Mouse (Mus musculus): ENCODE measurements at regions not wholly inside any gene's neighbourhood (a gene's known extent, or its start where the extent isn't known, plus 50 kb on each side); places are given as distances from the start of the nearest gene placed in this dataset.
A peak's percentile ranks its signal among the peaks of the same experiment; 100 is the strongest.

DNA sequence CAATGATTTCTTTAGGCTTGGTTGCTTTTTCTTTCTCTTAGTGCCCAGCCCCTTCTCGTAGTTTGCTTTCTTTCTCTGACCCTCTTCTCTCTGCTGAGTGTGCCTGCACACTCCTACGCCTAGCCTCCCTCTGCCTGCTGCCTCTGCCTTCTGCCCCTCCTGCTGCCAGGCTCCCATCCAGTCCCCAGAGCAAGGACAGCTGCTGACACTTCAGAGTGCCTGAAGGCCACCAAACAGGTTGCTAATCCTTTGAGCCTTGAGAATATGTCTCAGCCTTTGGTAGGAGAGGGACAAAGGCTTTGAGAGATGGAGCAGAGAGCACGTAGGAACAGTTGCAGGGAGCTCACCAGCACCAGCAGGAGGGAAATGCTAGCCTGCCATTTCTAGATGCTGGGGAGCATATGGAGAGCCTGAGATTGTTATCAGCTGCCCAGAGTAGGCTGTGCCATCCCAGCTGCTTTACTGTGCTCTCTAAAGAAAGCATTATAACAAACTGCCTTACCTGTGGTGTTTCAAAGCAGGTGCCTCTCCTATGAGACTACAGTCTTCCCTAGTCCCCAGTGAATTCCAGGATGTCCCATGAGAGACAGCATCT, 103.0 kb upstream of the Arrdc4 start:
- DNase-seq = peak; percentile 55

DNA sequence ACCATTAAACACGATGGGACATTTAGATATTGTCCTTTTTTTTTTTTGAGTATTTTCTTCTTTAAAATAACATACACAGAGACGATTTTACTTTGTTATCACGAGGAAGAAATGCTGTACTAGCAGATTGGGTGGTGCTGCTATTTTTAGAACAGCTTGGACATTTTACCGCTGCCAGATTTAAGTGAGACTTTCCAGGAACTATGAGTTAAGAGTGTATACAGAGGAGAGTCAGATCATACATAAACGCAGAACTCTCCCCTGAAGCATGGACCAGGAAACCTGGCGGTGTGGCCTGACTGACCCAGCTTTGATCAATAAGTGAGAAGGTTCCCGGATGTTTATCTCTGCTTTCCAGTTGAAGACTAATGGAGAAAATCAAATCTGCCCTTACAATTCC, 95.6 kb upstream of the Arrdc4 start:
- DNase-seq = no peak

DNA sequence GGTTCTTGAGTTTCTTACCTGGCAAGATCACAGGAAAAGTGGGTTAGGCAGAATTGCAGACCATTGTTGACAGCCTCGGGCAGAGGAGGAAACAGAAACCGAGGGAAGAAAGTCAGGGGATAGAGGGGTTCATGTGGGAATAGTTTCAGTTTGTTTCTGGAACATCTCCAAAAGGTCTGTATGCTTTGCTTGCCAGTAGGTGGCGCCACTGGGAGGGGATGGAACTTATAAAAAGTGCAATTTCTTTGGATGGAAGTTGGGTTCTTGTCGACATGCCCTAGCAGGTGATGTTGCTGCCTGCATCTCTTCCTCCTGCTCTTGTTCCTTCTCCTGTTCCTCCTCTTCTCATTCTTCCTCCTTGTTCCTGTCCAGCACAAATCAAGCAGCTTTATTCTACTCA, 94.3 kb upstream of the Arrdc4 start:
- no peak for DNase-seq

DNA sequence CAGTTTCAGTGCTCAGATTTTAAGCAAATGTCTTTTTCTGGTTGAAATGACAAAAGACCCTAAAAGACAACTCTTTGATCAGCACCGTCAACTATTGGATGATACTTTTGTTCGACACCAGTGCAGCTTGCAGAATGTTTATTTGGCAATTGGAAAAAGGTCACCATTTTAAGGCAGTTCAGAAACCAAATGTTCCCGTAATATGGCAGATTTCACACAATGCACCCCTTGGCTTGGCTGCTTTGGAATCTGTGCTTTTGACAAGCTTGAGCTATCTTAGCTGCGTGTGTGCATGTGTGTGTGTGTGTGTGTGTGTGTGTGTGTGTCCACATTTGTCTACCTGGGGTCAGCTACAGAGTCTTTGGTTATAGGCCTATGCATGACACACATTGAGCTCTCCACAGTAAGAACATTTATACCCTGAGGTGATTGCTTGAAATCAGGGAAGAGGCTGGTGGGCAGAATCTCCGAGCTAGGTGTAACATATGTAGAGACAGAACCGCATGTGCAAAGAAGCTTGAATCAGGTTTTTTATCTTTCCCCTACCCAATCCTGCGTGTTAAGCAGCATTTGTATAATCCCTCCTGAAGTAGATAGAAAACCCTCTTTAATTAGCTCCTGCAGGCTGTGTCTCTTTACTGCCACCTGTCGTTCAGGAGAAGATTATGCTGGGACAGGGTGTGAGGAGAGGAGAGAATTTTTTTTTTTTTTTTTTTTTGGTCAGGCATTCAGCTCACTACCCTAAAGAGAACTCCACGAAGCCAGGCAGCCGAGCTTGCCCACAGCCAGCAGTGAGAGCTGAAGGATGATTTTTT, 85.1 kb upstream of the Arrdc4 start:
- no peak for DNase-seq

DNA sequence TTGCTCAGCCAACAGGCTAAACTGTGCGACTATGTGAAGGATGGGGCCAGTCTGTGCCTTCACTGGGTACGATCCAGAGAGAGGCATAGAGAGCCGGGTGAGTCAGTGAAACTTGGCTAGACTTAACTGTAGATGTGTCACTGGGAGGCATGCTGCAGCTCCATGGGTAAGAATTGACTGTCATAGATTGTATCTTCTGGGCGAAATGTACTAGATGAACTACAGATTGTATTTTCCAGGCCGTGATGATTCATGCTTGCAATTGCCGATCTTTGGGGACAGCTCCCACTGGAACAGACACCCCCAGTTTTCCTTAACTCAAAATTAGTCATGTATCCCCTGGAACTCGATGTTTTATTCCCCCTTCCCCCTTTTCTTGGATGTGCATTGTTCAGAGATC, 84.5 kb upstream of the Arrdc4 start:
- DNase-seq = no peak

DNA sequence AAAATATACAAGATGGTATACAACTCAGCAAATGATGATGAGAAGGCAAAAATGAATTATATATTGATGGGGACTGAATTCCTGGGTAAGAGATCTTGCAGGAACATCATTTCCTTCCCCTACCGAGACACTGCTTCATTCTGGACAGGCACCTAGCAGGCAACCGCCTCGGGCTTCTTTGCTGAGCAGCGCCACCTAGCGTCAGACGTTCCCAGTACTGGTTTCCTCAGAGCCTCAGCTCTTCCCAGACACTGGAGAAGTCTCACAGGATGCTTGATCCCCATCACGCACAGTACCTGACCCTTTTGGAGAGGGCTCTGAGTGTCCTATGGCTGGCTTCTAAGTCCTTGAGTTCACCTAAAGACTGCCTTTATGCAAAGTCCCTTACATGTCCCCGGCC, 80.8 kb upstream of the Arrdc4 start:
- peak; percentile 93 for DNase-seq

DNA sequence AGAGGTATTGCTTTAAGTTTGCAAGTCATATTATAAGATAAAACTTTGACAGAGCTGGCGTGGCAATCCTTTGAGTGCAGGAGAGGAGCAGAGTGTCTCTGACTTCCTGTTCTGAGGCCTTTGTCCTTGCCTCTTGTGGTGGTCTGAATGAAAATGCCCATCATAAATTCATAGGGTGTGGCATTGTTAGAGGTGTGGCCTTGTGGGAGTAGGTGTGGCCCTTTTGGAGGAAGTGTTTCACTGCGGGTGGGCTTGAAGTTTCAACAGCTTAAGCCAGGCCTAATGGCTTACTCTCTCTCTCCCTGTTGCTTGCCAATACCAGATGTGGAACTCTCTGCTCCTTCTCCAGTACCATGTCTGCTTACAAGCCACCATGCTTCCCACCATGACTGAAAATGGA, 75.4 kb upstream of the Arrdc4 start:
- peak; percentile 54 for DNase-seq

DNA sequence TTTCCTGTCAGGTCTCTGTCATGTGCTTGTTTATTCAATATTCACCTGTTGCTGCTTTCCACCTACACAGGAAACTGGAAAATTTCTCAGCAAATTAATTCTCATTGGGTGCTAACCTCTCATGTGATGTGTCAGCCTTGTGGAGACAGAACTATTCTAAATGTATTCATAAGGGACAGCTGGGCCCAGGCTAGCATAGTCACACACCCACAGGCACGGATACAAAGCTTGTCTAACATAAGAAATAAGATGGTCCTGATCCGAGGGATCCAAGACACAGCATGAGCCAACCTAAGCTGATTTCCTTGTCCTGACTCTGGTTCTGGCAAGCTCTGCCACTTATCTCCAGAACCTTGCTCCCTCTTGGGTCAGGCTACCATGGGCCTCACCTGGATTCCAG, 74.6 kb upstream of the Arrdc4 start:
- peak; percentile 50 for DNase-seq

DNA sequence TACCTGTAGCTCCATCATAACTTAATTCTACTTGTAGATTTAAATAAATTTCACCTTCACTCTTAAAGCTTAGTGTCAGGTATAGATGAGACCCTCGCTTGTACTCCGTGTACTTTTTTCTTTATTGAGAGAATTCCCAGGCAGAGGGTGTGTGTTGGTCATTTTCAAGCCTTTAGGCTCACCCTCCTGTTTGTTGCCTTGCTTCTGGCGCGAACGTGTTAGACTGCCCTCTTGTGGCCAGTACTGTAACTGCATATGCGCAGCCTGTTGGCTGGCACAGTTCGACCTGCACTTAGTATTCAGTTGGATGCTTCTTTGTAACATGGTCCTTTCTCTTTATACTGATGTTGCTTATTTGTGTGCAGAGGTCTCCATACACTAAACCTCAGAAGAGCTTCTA, 74.1 kb upstream of the Arrdc4 start:
- DNase-seq = peak; percentile 88

DNA sequence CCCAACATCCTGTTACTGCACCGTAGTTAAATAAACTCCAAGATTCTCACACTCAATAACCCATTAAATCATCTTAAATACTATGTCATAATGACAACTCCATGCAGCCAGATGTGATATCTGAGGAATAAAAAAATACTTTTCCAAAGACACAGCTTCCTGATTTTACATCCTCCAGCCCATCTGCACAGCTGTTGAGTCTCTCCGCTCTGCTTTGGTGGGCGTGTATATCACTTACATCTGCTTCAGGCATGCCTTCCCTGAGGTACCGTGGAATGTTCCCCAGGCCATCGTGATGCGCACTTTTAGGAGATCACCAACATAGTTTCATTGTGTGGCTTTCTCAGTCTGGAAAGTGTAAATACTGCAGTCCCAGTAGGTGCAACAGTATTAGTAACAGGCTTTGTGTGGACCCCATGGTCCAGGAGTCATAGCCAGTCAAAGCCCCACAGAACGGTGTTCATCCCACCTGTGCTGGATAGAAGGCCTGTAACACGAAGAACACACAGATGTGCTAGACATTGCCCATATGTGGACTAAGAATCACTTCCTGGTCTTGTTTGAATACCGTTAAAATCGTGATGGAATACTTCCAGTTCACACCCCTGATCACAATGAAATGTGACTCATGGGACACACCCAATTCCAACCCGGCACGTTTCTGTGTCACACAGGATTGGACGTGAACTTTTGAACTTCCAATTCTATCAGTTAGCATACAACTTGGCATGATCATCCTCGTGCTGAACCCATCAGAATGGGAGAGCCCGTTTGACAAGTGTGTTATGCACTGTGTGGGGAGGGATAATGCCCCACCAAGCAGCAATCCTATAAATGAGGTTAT, 66.0 kb upstream of the Arrdc4 start:
- DNase-seq = peak; percentile 41

DNA sequence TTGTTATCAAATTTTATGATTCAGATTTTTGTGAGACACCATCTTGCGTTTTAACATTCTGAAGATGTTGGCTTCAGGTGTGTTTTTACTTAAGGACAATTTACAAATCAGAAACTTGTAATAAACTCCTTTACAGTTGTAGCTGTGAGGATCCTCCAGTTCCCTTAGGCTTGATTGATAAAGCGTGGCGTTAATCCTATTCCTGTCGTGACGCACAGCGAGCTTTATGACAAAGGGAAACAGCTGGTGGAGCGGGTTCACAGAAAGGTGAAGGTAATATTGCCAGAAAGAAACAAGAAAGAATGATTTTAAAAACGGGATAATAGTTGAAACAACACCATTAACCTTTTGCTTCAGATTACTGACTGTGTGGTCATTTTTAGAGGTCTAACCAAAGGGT, 60.7 kb upstream of the Arrdc4 start:
- DNase-seq = no peak
